Mouse (Mus musculus) CH12.LX (cell line): ENCODE results near the gene Gal3st2b. TPM values are rescaled to one million over a fixed set of nuclear protein-coding genes. Genes with fewer than 3 reads are reported as not detected.
"Not testable (repeated sequence)": the region's sequence is repeated elsewhere in the genome, so short reads cannot be mapped to it uniquely, and the experiment has no call there.

Experiments used
- DNase-seq: peaks from one replicate; pipeline ENCODE4 v3.0.0-alpha.2; 2013; ENCODE audit errors: extremely low read depth
- H3K27ac ChIP-seq: 2 replicates; pipeline ENCODE4 v1.5.1; 2012; ENCODE audit warnings: low read depth, mild to moderate bottlenecking, control low read depth, moderate library complexity; ENCODE audit not compliant: insufficient read depth
- H3K27me3 ChIP-seq: replicated peaks from 2 replicates; pipeline ENCODE3; 2012; ENCODE audit warnings: inconsistent platforms
- H3K36me3 ChIP-seq, 2 experiments: replicated peaks in 1 of 2; 2 replicates each; pipeline versions ENCODE3 to v1.6.1; 2012; ENCODE audit warnings: inconsistent platforms in 1 of 2, low read length in 1 of 2, mild to moderate bottlenecking in 1 of 2, mixed read lengths in 1 of 2, moderate library complexity in 1 of 2; ENCODE audit not compliant: control insufficient read depth in 1 of 2, insufficient read depth in 1 of 2
- H3K4me1 ChIP-seq, 2 experiments: 2 replicates each; pipeline ENCODE4 v1.6.1; 2012; ENCODE audit warnings: inconsistent platforms in 1 of 2, moderate library complexity in 1 of 2; ENCODE audit not compliant: insufficient read depth in 2 of 2, control insufficient read depth in 1 of 2
- H3K4me2 ChIP-seq: 2 replicates; pipeline ENCODE4 v1.6.1; 2012; ENCODE audit warnings: low read depth, mild to moderate bottlenecking, control low read depth; ENCODE audit not compliant: poor library complexity, insufficient read depth, severe bottlenecking
- H3K4me3 ChIP-seq, 3 experiments: fragments of 150-350 bp in 1 of 3; sonication (generic) in 1 of 3; replicated peaks in 1 of 3; 2 replicates each; pipeline versions ENCODE3 to v1.5.1; 2011 to 2012; ENCODE audit warnings: low read depth in 2 of 3, low read length in 2 of 3, mild to moderate bottlenecking in 2 of 3, moderate library complexity in 2 of 3, control low read depth in 1 of 3, improper control_type of control experiment in 1 of 3, inconsistent platforms in 1 of 3, mixed read lengths in 1 of 3; ENCODE audit not compliant: poor library complexity in 1 of 3
- H3K79me2 ChIP-seq: replicated peaks from 2 replicates; pipeline ENCODE4 v1.6.1; 2012; ENCODE audit warnings: mild to moderate bottlenecking, moderate library complexity; ENCODE audit not compliant: control insufficient read depth, poor library complexity, insufficient read depth, severe bottlenecking; ENCODE audit errors: extremely low read depth
- H3K9ac ChIP-seq: 2 replicates; pipeline ENCODE4 v1.6.1; 2012; ENCODE audit warnings: low read depth, mild to moderate bottlenecking, control low read depth, moderate library complexity; ENCODE audit not compliant: insufficient read depth
- H3K9me3 ChIP-seq: replicated peaks from 2 replicates; pipeline ENCODE3; 2012; ENCODE audit warnings: low read length, inconsistent platforms, mixed read lengths
- dilution Hi-C: fragments of 300-500 bp; cut with MboI; formaldehyde crosslinking; loops from 2 replicates; pipeline ENCODE4 v1.14.3; 2020; ENCODE audit warnings: low sequenced_read_pairs; ENCODE audit not compliant: extremely low pct_unique_long_range_greater_than_20kb, extremely low pct_ligation_motif_present
- in situ Hi-C: fragments of 300-500 bp; cut with MboI; formaldehyde crosslinking; loops from 3 replicates; pipeline ENCODE4 v1.14.3; 2019; ENCODE audit warnings: low sequenced_read_pairs, low pct_ligation_motif_present, low pct_unique_long_range_greater_than_20kb, mixed read lengths
- polyA plus RNA-seq: library from polyadenylated mRNA; unstranded; fragments of >175 nt; gene quantifications from 2 replicates; pipeline ENCODE4 v1.2.1, GENCODE M21; 2012; ENCODE audit warnings: low read depth; ENCODE audit not compliant: insufficient read length
- total RNA-seq, 2 experiments: library from RNA; depleted of rRNA; stranded (reverse); fragments of 300-350 nt in 1 of 2; fragments of >200 nt in 1 of 2; gene quantifications; 2 replicates each; pipeline ENCODE4 v1.2.3; 2012 to 2014

Gal3st2b gene
- total and polyA plus RNA-seq, 3 experiments: not detected

DNA sequence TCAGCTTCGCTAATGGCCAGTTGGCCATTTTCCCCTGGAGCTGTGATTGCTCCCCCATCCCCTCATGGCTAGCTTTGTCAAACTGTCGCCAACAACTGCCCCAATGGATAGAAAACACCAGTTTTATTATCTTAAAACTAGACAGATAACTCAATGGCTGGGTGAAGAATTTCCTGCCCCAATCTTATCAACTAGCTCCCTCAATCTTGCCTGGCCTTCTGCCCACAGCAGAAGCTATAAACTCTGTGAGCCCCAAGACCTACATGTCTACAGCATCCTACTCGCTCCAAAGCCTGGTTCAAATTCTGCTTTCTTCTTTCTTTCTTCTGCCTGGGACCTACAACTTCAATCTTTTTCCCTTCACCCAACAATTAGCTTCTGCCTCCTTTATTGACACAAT is 951 bp upstream of the Gal3st2b start:
- dilution Hi-C loops: not testable (repeated sequence)

DNA sequence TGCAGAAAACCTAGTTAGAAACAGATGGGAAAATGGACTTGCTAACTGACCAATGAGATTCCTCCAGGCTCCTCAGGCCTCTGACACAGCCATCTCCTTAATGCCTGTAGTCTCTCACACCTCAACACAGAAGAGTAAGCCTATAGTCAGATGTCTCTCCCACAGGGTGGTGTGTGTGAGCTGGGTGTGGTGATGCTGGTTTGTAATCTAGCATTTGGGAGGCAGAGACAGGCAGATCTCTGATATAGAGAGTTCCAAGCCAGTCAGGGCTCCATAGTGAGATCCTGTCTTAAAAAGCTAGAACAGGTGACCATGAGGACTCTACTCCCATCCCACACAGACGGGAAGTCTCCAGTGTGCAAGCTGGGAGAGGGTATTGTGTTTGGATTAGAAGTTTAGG is 664 bp downstream of the Gal3st2b start:
- H3K4me3 ChIP-seq, H3K79me2 ChIP-seq, in situ Hi-C loops, dilution Hi-C loops, H3K9me3 ChIP-seq, H3K27me3 ChIP-seq, H3K4me1 ChIP-seq, H3K36me3 ChIP-seq, H3K27ac ChIP-seq, DNase-seq, H3K9ac ChIP-seq, H3K4me2 ChIP-seq: not testable (repeated sequence)

More for the DNA sequence above, 951 bp upstream of the Gal3st2b start:
- H3K27ac ChIP-seq, H3K4me3 ChIP-seq, H3K27me3 ChIP-seq, H3K9me3 ChIP-seq, H3K79me2 ChIP-seq, H3K4me2 ChIP-seq, DNase-seq, H3K9ac ChIP-seq, in situ Hi-C loops, H3K4me1 ChIP-seq, H3K36me3 ChIP-seq: not testable (repeated sequence)

DNA sequence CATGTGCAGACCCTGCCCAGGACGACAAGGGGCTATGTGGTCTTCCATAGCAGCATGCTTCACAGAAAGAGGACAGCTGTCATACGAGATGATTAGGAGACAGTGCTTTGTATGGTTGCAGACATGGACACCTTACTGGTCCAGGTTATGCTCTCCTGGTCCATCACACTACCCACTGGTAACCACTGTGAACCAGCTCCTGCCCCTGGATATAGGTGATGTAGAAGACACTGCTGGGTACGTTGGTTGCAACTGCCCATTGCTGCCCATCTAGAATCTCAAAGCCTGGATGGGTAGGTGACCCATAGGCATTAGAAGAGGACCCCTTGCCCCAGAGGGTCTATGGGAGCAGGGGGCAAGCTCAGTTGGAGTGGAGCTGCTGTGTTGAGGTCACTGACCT is 1.2 kb downstream of the Gal3st2b start:
- H3K9me3 ChIP-seq, H3K27ac ChIP-seq, in situ Hi-C loops, dilution Hi-C loops, H3K4me2 ChIP-seq, H3K36me3 ChIP-seq, H3K27me3 ChIP-seq, H3K4me3 ChIP-seq, DNase-seq, H3K9ac ChIP-seq, H3K4me1 ChIP-seq, H3K79me2 ChIP-seq: not testable (repeated sequence)

- H3K4me1 ChIP-seq, H3K79me2 ChIP-seq, in situ Hi-C loops, H3K36me3 ChIP-seq, H3K9me3 ChIP-seq, H3K9ac ChIP-seq, dilution Hi-C loops, DNase-seq, H3K27ac ChIP-seq, H3K27me3 ChIP-seq, H3K4me2 ChIP-seq, H3K4me3 ChIP-seq: not testable (repeated sequence)
Measured at GRCm38 (mm10) chr1:93922609-93923008, 4.5 kb downstream of the Gal3st2b start.

DNA sequence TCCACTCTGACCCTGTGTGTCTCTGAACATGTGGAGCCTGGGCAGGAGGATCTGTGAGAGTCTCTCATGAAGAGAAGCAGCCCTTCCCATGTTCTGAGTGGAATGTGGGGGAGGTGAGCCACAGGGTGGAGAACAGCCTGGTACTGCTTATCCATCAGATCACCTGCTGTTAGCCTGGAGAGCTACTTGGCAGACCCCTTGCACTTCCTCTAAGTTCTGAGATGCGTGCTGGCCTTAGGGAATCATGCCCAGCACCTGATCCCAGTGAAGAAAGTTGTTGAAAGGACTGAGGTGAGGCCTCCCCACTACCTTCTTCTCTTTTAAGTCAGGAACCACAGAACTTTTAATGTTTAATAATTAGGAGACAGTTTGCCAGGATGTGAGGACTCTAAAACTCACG is 5.0 kb downstream of the Gal3st2b start:
- H3K4me3 ChIP-seq, H3K9me3 ChIP-seq, H3K9ac ChIP-seq, H3K4me2 ChIP-seq, H3K79me2 ChIP-seq, in situ Hi-C loops, dilution Hi-C loops, DNase-seq, H3K27me3 ChIP-seq, H3K36me3 ChIP-seq, H3K4me1 ChIP-seq, H3K27ac ChIP-seq: not testable (repeated sequence)

GRCm38 (mm10) chr1:93935378-93935777 is 17.3 kb downstream of the Gal3st2b start:
- DNase-seq, H3K9ac ChIP-seq, H3K4me2 ChIP-seq, H3K79me2 ChIP-seq, in situ Hi-C loops, H3K4me3 ChIP-seq, H3K36me3 ChIP-seq, H3K4me1 ChIP-seq, H3K27me3 ChIP-seq, H3K9me3 ChIP-seq, H3K27ac ChIP-seq, dilution Hi-C loops: not testable (repeated sequence)
